Mouse (Mus musculus) kidney, postnatal 36 days (tissue): ENCODE data around the gene Rgs9.
"Not testable (repeated sequence)": the region's sequence is repeated elsewhere in the genome, so short reads cannot be mapped to it uniquely, and the experiment has no call there.

ENCODE experiments used
- DNase-seq, 2 experiments: peaks; one replicate each; pipeline ENCODE4 v3.0.0; 2021 to 2022; ENCODE audit warnings: mixed read lengths in 2 of 2

The Rgs9 gene

GRCm38 (mm10) chr11:109302338-109302737 is 4.4 kb upstream of the Rgs9 start:
- DNase-seq: peak; percentile 76 to 84

DNA sequence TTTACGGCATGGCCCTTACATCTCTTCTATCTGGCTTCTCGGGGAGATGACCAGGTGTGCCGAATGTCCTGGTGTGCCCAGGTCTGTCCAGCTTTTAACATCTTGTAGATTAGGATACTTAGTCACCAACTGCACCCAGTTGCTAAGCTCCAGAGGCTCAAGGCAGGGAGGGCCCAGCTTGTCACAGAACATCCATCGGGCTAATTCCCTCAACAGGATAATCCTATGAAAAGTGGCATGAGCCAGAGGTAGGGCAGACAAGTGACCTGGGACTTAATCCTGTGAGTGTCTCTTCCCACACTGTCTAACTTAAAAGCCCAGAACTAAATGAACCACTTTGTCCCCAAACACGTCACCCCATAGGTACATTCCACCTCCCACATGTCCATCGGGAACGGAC is 898 bp downstream of the Rgs9 start:
- DNase-seq: no peak

DNA sequence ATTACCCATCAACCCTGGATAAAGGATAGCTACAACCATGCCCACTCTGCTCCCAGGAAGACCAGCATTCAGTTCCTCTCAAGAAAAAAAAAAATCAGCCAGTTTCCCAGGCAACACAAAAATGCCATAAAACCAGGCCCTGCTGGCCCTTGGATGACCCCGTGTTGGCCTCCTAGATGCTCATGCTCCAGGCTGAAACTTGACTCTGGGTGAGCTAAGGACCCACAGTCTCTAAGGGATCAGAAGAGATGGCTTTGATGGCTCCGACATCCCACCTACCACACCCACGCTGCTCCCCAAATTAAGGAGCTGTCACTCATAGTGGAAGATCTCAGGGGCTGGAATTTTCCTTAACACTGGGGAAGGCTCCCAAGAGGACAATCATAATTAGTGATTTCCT is 5.9 kb downstream of the Rgs9 start:
- peak in 1 of 2 experiments; percentile 15 for DNase-seq

GRCm38 (mm10) chr11:109289378-109289777 is 8.6 kb downstream of the Rgs9 start:
- DNase-seq: not testable (repeated sequence)

DNA sequence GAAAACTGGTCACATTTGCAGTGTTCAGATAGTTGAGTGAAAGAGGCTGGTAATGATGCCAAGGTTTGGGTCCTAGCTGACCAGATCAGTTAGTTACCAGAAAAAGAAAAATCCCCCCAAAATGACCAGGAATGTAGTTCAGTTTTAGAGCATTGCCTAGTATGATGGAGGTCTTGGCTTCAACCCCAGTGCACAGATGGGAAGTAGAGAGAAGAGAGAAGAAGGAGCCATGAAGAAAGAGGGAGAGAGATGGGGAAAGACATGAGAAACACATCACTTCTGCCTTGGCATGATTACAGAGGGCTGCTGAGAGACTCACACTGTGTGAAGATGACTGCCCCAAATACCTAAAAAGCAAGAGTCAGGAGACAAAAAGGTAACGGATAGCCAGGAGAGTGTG is 13.1 kb downstream of the Rgs9 start:
- no peak for DNase-seq

GRCm38 (mm10) chr11:109278186-109278585 is 19.7 kb downstream of the Rgs9 start:
- DNase-seq: no peak

DNA sequence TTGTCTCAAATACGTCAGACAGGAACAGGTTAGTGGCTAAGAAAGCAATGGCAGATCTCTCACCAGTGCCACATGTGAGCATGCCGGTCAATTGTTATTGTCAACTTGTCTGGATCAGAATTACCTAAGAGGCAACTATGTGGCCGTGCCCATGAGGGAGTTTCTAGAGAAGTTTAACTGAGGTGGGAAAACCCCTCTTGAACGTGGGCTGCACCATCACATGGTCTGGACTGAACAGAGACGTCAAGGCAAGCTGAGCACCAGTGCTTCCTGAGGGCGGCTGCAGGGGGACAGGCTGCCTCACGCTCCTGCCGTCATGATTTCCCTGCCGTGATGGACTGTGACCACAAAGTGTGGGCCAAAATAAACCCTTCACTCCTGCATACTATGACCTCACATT is 26.5 kb downstream of the Rgs9 start:
- no peak for DNase-seq

- DNase-seq: no peak
These were observed 27.6 kb downstream of the Rgs9 start for GRCm38 (mm10) chr11:109270366-109270765.

DNA sequence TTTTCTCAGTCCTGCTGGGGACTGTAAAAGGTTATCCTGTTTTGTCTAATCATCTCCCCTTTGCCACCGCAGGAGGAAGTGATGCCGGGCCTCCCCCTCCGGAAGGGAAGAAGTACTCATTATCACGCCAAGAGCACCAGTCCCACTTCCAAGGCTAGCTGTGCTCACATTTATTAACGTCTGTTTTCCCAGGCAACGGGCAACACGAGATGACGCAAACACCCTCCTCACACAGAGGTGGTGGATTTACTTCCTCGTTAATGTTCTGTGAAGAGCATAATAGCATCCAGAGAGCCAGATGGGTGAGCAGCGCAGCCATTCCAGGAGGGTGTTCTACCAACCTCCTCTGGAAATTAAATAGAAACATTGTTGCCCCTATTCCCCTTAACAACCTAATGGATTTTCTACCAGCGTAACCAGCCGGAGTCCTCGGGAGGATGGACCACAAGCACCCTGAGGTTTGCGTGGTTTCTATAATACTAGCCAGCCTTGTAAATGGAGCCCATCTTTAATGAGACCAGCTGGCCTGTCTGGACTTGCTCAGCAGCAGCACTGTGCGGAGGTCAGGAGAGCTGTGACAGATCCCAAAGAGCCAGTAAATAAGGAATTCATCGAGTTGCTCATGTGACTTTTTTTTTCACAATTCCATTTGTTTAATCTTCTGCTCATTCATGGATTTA is 28.1 kb downstream of the Rgs9 start:
- DNase-seq: peak in 1 of 2 experiments; percentile 6

- no peak for DNase-seq
These were observed 28.7 kb downstream of the Rgs9 start for GRCm38 (mm10) chr11:109269283-109269661.

DNA sequence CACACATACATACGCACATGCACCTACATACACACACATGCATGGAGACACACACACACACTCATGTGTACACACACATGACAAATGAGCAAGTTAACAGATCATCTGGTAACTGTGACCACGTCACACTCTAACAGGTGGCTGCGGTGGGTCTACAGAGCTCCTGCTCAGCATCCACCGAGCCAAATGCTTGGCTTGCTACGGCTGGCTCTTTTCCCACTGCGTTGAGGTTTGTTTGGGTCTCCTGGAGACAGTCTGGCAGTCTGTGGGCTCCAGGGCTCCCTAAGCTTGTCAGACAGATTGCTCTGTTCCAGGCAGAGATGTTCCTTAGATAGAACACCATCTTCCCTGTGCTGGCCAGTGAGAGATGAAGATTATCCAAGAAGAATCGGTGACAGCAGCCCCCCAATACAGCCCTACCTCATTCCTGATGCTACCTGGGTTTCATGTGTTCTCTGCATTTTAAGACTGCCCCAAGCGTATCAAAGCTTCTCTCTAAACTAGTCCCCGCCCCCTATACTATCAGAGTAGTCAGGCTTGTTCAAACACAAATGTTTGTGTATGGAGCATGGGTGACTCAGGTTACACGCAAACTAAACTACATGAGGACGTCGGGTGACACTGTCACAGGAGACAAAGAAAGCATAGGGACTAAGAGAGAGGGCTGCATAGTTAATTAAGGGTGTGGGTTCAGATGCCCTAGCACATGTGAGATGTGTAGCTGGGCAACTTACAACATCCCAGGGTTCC is 31.6 kb downstream of the Rgs9 start:
- DNase-seq: no peak

DNA sequence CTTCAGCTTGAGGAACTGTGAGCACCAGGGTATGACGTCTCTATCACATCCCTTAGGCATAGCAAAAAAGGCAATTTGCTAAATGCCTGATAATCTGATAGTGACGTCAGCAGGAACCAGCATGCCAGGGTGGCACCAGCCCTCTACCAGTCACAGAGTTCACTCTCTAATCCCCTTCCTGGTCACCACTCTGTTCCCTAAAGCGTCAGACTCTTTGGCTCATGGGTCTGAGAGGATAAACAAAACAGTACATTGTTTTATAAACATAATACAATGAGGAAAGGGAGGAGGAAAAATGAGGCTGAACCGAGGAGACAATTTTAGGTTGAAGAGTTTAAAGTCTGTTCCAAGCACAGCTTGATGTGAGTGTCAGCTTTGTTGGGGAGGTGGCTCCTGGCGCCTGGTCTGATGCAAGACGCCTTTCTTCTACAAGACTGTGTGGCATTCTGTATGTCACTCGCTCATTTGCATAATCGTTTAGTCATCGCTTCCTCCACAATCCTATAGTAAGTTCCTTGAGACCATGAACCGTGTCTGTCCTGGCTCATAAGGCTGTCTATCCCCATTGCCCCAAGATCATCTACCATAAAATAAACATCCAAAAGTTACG is 33.7 kb downstream of the Rgs9 start:
- DNase-seq: no peak

GRCm38 (mm10) chr11:109260561-109260960 is 37.4 kb downstream of the Rgs9 start:
- DNase-seq: no peak

DNA sequence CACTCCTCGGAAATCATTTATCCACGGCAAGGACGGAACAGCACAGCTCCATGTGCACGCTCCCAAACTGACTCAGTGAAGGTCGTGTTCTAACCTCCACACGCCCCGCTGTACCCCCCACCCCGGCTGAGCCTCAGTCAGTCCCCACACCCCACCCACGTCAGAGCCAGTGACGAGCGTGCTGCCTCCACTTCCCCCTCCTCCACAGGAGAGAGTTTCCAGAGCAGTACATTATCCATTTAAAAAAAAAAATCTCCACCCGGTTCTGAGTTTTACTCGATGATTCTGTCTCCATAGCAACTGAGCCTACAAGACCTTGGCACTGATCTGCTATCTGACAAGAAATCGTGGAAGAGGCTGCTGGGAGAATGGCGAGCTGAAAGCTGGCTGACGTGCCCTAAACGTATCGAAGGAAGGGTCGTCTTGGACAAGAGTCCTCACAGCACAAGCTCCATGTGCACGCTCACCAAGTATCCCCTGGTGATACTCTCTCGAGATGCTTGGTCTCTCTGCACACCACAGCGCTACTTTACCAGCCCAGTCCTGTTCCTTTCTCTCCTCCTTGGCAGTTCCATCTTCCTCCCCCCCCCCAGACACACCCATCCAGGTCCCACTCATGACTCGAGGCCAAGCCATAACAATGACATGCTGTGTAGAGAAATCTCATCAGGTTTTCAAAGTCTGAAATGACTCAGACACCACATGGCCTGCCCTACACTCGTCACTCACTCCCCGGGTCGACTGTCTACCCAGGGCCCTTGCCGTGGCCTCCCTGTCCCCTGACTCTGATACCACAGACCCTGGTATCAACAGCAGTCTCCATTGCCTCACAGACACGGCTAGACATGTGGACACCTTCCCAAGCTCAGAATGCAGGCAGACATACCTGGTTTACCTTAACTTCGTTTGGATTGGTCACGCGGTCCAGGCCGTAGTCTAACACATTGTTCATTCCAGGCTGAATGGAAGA is 38.7 kb downstream of the Rgs9 start:
- DNase-seq: no peak

DNA sequence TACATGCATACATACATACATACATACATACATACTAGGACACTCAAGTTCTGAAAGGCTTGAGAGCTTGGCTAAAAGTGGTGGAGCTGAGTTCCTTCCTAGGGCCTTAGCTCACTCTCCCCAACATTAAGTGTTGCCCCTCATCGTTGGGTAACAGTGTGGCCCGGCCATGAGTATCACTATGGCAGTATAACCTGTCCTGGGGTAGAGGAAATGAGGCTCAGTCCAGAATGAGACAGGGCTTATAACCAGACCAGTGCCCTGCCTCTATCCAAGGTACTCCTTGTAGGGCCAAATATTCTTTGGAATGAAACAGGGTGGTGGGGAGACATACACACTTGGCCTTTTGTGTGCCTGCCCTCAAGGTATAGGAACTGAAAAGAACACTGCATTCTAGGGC is 40.1 kb downstream of the Rgs9 start:
- DNase-seq: peak in 1 of 2 experiments; percentile 20

DNA sequence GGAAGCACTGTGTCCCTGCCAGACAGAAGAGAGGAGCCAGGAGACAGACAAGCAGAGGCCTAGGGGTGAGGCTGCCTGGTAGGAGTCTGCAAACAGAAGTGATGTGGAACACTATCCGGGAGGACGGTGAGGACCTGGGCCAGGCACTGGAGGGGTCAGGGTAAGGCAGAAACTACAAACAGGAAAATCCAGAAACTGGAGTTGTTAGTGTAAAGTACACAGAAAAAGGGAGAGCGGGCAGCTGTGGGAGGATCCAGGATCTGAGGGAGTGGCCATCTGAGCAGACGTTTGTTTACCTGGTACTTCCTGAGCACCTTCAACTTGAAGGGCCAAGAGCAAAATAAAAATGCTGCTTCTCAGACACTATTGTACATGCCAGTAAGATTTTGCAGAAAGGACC is 42.9 kb downstream of the Rgs9 start:
- no peak for DNase-seq

DNA sequence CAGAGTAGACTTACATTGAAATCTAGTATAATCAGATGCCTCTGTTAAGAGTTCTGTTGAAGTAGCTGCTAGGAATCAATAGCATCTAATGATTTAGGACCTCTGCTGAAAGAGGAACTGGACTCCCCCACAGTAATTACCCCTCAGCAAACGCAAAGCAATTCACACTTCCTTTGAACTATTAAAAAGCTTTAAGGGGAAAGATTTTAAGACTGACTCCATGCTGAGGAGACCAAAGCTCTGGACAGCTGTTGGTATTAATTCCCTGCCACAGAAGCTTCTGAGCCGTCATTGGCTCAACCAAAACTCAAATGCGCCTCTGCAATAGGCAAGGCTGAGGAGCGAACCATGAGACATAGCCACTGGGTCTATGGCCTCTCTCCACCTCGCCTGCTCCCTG is 45.4 kb downstream of the Rgs9 start:
- no peak for DNase-seq

DNA sequence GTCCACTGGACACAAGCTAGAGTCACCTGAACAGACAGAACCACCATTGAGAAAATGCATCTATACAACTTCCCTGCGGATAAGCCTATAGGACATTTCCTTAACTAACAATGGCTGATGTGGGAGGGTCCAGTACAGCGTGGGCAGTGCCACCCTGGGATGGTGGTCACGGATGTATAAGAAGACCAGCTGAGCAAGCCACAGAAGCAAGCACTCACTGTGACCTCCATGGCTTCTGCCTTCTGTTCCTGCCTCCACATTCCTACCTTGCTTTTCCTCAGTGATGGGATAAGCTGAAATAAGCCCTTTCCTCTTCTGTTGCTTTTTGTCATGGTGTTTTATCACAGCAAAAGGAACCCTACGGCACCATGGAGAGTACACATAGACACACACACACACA is 47.4 kb downstream of the Rgs9 start:
- no peak for DNase-seq

GRCm38 (mm10) chr11:109246920-109247319 is 51.0 kb downstream of the Rgs9 start:
- DNase-seq: no peak

DNA sequence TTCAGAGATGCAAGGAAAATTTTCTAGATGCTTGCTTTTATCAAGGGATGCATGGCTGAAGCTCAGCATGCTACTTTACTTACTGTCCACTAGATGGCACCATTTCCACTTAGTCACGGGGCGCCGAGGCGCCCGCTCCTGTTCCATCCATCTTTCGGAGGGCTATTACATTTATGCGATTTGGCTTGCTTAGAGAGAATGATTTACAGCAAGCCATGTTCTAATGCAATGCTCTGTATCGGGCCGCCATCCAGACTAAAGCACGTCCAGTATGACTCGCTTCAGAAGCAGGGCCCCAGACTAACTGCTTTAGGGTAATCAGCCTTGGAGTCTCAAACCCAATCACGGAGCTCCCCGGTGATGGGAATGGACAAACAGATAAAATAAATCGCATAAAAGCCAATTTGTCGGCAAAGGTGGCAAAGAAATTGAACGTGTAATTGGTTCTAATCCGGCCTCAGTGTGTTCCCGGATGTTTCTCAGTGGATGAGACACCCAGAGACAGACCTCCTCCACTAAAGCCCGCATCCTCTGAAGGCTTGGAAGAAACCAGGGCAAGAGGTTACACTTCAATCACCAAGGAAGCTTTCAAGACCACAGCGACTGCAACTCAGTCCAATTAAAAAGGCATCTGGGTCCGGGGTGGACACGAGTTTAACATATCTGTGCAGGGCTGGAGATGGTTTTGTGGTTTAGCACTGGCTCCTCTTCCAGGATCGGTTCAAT is 53.1 kb downstream of the Rgs9 start:
- peak; percentile 34 to 47 for DNase-seq

DNA sequence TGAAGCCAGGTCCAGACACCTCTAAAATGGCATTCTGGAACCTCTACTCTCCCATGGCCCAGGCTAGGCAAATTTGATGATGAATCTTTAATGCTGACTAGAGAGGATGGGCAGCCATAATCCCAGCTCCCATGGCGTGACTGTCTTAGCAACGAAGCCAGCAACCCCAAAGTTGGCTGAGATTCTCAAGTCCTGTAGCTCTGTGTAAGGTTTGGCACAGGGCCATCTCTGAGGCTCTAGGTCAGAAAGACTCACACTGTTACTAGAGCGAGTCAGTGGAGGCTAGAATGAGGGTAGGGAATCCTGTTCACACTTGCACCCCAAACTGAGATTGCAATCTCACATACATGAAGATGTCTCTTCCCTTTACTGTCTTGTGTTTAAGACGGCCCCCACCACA is 57.8 kb downstream of the Rgs9 start:
- no peak for DNase-seq

- DNase-seq: no peak
These were observed 59.3 kb downstream of the Rgs9 start for GRCm38 (mm10) chr11:109238671-109239070.
